Mouse (Mus musculus) embryo, embryonic 9.5 days (tissue): ENCODE data around the gene Ubap2l.

ENCODE experiments used
- DNase-seq: peaks from one replicate; pipeline ENCODE4 v3.0.0-alpha.2; 2017; ENCODE audit errors: extremely low spot score

The Ubap2l gene

GRCm38 (mm10) chr3:89968509-89968908 is 83.9 kb downstream of the Ubap2l start:
- DNase-seq: no peak

DNA sequence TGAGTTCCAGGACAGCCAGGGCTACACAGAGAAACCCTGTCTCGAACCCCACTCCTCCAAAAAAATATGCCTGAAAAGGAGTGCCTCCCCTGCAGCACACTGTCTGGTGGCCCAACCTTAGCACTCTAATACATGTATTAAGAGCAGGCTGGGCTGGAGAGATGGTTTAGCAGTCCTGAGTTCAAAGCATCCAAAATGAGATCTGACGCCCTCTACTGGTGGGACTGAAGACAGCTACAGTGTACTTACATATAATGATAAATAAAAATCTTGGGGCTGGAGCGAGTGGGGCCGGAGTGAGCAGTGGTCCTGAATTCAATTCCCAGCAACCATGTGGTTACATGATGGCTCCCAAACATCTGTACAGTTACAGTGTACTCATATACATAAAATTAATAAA is 85.5 kb downstream of the Ubap2l start:
- DNase-seq: peak; percentile 28

- no peak for DNase-seq
Observed at GRCm38 (mm10) chr3:89965972-89966371, 86.5 kb downstream of the Ubap2l start.

DNA sequence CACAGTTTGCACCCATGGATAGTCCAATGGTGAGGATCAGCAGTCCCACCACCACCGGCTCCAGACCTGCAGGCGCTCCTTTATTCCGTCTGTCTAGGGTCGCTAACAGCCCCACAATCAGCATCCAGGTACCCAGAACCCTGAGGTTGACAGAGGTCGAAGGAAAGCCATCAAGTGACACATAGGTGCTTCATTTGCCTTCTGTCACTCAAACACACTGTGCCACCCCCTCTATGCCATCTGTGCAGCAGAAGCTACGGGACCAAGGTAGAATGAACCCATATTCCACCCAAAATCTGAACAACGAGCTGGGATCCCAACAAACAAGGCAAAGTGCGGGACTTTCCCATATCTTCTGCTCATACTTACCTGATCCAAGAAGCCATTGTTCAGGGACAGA is 86.9 kb downstream of the Ubap2l start:
- DNase-seq: no peak

DNA sequence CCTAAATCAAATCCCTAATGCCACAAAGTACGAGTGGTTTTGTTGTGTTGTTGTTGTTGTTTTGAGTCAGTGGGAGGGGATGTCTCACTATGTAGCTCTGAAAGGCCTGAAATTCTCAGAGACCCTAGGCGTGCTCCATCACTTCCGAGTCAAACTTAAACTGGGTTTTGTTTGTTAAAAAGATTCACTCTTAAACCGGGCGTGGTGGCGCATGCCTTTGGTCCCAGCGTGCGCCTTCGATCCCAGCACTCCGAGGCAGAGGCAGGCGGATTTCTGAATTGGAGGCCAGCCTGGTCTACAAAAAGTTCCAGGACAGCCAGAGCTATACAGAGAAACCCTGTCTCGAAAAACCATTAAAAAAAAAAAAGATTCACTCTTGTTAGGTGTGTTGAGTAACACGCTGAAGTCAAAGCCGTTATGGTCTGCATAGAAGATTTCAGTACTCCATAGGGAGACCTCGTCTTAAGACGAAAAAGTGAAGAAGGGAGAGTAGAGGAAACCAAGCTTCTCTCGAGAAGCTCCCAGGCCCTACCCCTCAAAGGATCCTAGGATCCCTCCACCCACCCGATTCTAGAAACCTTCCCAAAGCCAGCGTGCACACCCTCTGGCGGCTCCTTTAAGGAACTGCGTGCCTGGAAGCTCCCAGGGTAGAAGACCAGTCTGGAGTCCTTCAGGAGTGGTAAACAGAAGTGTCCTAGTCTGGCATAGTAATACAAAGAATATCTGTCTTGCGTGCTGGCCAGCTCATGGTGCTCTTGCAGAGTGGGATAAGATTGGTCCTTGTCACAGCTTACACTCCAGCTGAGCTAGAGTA is 88.3 kb downstream of the Ubap2l start:
- peak; percentile 60 for DNase-seq

DNA sequence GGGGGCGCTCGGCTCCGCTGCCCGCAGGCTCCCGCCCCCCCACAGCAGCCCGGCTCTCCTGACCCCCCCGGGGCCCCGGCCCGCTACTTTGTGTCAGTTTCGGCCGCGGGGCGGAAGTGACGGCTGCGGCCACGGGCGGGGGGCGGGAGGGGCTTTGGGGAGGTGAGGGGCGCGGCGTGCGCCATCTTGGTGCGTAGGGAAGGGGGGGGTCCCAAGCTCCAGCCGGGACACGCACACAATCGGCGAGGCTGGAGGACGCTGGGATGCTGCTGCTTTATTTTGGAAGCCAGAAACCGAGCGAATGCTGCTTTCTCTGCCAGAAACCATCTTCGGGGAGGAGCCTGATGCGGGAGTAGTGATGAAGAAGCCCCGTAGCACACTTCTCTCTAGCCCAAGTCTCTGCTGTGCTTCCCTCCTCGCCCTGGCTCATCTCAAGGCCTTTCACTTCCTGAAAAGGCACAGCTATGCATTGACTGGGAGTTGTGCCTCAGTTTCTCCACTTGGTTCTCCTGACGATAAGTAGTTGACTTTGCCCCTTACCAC is 89.1 kb downstream of the Ubap2l start, which contains the start of gene Atp8b2:
Atp8b2 (minus strand) TSS at position 288 of the 543 bp plus-strand sequence.
- DNase-seq: peak; percentile 85

DNA sequence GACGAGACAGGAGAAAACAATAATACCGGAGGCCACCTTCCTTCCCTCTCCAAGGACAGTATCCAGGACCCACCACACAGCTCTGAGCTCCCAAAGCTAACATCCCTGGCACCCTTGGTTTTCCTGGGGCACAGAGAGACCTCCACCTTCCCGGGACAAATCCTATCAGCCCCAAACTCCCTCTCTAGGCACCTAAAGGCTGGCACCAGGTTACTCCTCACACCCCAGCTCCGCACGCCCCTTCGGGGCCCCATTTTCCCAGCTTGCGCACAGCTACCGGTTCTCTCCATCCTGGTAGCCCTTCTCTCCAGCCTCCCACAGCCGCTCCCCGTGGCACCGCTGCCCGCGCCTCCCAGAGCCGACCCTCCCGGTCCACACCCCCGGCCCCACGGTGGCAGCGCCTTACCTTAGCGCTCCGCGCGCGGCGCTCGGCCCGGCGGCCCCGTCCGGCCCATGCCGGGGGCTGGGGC is 89.6 kb downstream of the Ubap2l start:
- no peak for DNase-seq

GRCm38 (mm10) chr3:89962059-89962750 is 90.2 kb downstream of the Ubap2l start:
- DNase-seq: peak; percentile 41

GRCm38 (mm10) chr3:89961436-89961835 is 91.0 kb downstream of the Ubap2l start:
- DNase-seq: no peak

GRCm38 (mm10) chr3:89960469-89960868 is 92.0 kb downstream of the Ubap2l start:
- peak; percentile 88 for DNase-seq

GRCm38 (mm10) chr3:89959435-89959834 is 93.0 kb downstream of the Ubap2l start:
- DNase-seq: no peak

GRCm38 (mm10) chr3:89957880-89958279 is 94.5 kb downstream of the Ubap2l start:
- no peak for DNase-seq

- no peak for DNase-seq
Observed at GRCm38 (mm10) chr3:89956177-89956971, 96.1 kb downstream of the Ubap2l start.

GRCm38 (mm10) chr3:89953420-89953819 is 99.0 kb downstream of the Ubap2l start:
- peak; percentile 69 for DNase-seq
